Mouse (Mus musculus) kidney, adult 2 months (tissue): Measurements from ENCODE around the gene Sec14l3.
"Not testable (repeated sequence)": the region's sequence is repeated elsewhere in the genome, so short reads cannot be mapped to it uniquely, and the experiment has no call there.

Source experiments
- CTCF ChIP-seq: fragments of 200-500 bp; conservative IDR thresholded peaks from 2 replicates; pipeline ENCODE4 v1.5.1; 2011; ENCODE audit warnings: low read depth, mild to moderate bottlenecking, control low read depth, low read length, moderate library complexity, mixed read lengths; ENCODE audit not compliant: insufficient read depth, insufficient read length
- POLR2A ChIP-seq: fragments of 200-500 bp; IDR thresholded peaks from one replicate; pipeline ENCODE4 v1.6.1; 2011; ENCODE audit warnings: low read depth, low read length, control low read depth

DNA sequence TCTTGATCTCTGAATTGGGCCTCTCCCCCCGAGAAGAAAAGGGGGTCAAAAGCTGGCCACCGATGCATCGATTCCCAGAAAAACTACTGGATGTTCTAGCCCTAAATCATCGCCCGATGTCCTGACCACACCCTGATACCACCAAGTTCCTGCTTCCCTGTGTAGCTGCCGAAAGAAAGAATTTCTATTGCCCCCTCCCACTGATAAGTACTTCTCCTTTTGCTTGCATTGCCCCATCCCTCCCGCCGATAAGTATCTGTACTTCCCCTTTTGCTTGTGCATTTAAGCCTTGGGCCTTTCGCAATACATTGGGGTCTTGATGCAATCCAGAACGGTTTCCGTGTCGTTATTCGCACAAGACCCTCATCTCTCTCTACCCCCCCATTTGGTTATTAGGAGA lies 42.5 kb upstream of the Sec14l3 start:
- TF ChIP-seq CTCF, POLR2A: not testable (repeated sequence)
